Mouse (Mus musculus) left cerebral cortex, postnatal 4 days (tissue): ENCODE results near the gene Spire2. TPM values are rescaled to one million over a fixed set of nuclear protein-coding genes. Genes with fewer than 3 reads are reported as not detected.

Source experiments
- DNase-seq: peaks from one replicate; pipeline ENCODE4 v3.0.0-alpha.2; 2022
- intact Hi-C: fragments of 180-260 bp; cut with DNase I; formaldehyde crosslinking; loops from one replicate; pipeline ENCODE4 v1.15.1; 2025
- total RNA-seq, 2 experiments: library from RNA; stranded (reverse); gene quantifications; 2 replicates each; pipeline ENCODE4 v1.2.3; 2021

Spire2 gene
- total RNA-seq, 2 experiments from 2014 or later = 25.4 to 27.0 TPM

DNA sequence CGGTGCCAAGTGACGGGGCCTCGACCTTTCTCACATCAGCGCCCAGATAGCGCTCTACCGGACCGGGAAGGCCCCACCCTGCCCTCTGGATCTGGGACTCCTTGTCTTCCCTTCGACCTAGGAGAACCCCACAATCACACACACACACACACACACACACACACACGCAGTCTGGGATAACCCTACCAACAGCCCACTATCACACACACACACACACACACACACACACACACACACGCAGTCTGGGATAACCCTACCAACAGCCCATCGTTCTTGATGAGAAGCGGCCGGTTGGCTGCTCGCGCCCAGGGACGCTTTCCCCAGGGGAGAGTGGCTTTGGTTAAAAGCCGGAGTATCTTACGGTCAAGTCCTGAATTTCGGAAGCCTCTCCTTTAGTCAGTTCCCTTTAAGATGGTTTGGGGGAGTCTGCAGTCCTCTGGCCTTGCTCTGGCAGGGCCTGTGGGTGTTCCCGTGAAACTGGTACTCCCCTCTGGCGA lies 626 bp downstream of the Spire2 start:
- DNase-seq = peak; percentile 38
- intact Hi-C loops = no loop called here

DNA sequence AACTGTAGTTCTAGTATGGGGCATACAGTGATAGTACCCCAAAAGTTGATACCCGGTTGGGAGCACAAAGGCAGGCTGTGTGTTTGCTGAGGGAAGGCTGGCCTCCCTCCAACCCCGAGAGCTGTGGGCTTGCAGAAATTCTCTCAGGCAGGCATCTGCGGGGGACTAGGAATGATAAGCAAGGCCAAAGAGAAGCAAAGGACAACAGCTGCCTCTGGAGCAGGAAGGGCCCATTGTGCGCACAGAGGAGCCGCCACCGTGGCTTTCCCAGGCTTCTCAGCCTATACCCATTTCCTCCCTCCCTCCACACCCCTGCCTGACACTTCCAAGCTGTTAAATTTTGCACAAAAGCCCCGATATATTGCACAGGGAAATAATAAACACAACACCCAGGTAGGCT lies 1.4 kb downstream of the Spire2 start:
- peak; percentile 47 for DNase-seq
- intact Hi-C loops = no loop called here

DNA sequence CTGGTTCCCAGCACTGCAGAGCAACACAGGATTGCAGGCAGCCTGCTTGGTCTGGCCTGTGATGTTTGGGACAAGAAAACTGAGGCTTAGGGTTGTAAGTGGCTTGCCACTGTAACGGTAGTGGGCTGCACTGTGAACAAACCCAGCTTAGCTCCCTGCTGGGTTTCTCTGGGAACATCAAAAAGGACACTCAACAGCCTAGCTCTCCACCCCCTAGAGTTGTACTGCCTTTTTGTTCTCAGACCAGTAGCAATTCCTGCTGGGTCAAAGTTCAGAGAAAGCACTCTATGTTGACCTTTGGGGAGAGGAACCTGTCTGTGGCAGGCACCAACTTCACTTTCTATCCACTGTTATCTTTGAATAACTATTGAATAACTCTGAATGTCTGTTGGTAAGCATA lies 2.0 kb downstream of the Spire2 start:
- intact Hi-C loops = no loop called here
- no peak for DNase-seq

DNA sequence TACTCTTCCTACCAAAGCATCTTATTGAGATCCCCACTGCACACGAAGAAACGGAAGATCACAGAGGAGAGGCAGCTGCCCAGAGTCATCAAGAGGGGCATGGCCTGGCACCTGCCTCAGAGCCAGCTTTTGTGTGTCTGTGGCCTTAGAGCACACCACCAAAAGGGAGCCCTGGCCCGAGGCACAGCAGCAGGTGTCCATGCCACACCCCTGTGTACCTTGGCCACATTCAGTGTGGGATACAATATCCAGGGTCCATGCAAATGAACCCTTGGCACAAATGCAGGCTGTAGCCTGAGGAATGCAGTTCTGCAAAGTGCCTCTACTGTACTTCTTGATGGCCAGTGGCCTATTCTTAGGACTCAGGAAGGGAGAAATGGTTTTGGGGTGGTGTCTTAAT lies 5.0 kb downstream of the Spire2 start:
- DNase-seq = no peak
- intact Hi-C loops = no loop called here

GRCm38 (mm10) chr8:123340071-123340470 lies 7.6 kb downstream of the Spire2 start:
- intact Hi-C loops = no loop called here
- DNase-seq = no peak

- intact Hi-C loops = no loop called here
- no peak for DNase-seq
Observed at GRCm38 (mm10) chr8:123341040-123342015, 8.8 kb downstream of the Spire2 start.

DNA sequence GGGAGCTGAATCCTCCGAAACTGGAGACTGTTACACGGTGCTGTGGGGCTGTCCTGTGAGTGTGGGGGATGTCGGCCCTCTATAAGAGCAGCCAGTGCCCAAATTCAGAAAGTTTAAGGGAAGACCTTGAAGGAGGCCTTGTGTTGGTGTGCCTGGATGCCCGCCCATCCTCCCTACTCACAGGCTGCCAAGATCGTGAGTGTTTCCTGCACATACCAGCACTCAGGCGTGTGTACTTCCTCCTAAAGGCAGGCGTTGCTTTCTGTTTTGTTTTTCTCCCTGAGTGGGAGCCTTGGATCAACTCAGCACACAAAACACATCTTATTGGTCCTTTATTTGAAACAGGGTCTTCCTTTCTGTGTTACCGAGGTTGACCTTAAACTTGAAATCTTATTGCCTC lies 9.7 kb downstream of the Spire2 start:
- no peak for DNase-seq
- intact Hi-C loops = no loop called here

- intact Hi-C loops = no loop called here
- no peak for DNase-seq
Observed at GRCm38 (mm10) chr8:123342911-123343310, 10.4 kb downstream of the Spire2 start.

GRCm38 (mm10) chr8:123343422-123343821 lies 10.9 kb downstream of the Spire2 start:
- intact Hi-C loops = no loop called here
- no peak for DNase-seq

- intact Hi-C loops = no loop called here
Observed at GRCm38 (mm10) chr8:123345135-123345534, 12.6 kb downstream of the Spire2 start.

GRCm38 (mm10) chr8:123345856-123346255 lies 13.3 kb downstream of the Spire2 start:
- intact Hi-C loops = no loop called here
- no peak for DNase-seq

More at GRCm38 (mm10) chr8:123345135-123345534, 12.6 kb downstream of the Spire2 start:
- no peak for DNase-seq

GRCm38 (mm10) chr8:123347293-123347692 lies 14.8 kb downstream of the Spire2 start:
- DNase-seq = no peak
- intact Hi-C loops = no loop called here

DNA sequence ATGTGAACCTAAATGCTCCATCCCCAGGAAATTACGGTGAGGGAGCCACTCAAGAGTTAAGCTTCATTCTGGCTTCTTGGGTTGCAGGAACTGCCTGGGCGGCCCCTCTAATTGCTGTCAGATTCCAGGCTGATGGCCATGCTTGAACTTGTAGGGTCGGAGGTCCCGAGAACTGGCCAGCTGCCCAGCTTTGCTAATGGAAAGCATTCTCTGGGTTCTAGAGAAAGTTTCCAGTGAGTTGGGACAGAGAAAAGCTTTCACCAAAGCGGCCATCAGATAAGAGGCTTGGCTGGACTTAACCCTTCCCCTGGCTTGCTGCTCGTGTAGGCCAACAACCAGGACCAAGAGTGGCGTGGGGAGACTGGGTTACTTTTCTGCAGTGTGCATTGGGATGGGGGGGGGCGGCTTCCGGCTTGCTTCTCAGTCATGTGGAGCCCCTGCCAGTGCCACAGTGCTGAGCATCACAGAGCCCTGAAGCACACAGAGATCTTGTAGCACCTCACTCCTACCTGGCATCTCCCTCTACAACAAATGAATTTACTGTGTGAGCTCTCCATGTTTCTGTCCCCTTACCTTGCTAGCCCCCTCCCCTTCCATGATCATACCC lies 15.8 kb downstream of the Spire2 start:
- peak; percentile 68 for DNase-seq
- intact Hi-C loops = no loop called here

- intact Hi-C loops = no loop called here
- DNase-seq = no peak
Observed at GRCm38 (mm10) chr8:123349073-123349472, 16.6 kb downstream of the Spire2 start.

DNA sequence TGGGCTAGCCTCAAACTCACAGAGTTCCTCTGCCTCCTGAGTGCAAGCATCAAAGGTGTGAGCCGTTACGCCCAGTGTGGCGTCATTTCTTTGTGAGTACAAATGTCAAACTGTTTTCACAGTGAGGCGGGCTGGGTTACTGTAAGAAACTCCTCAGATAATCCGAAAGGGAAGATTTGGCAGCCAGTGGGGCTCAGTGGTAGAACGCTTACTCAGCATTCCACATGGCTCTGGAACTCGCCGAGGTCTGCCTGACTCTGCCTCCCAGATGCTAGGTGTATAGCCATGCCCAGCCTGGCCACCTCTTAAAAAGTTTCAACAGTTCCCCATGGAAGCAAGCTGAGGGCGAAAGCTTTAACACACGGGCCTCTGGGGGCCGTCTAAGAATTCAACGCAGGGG lies 19.6 kb downstream of the Spire2 start:
- intact Hi-C loops = no loop called here
- DNase-seq = no peak

GRCm38 (mm10) chr8:123352786-123353185 lies 20.3 kb downstream of the Spire2 start:
- peak; percentile 60 for DNase-seq
- intact Hi-C loops = no loop called here

DNA sequence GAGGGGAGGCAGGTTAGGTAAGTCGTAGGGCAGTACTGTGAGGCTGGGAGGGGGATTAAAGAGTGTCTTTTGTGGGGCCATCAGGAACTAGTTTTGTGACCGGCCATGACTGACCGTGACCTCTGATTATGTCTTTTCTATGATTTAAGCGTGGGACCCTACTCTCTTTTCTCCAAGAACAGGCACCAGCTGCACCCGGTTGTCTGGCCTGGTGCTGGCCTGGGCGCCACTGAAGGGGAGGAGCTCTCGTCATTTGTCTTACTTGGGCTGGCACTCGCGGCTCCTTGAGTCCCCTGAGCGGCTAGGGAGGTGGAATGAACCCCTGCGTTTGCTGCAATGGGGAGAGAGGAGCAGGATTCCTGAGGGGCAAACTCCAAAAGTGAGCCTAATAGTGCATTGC lies 20.7 kb downstream of the Spire2 start:
- intact Hi-C loops = no loop called here
- DNase-seq = no peak

DNA sequence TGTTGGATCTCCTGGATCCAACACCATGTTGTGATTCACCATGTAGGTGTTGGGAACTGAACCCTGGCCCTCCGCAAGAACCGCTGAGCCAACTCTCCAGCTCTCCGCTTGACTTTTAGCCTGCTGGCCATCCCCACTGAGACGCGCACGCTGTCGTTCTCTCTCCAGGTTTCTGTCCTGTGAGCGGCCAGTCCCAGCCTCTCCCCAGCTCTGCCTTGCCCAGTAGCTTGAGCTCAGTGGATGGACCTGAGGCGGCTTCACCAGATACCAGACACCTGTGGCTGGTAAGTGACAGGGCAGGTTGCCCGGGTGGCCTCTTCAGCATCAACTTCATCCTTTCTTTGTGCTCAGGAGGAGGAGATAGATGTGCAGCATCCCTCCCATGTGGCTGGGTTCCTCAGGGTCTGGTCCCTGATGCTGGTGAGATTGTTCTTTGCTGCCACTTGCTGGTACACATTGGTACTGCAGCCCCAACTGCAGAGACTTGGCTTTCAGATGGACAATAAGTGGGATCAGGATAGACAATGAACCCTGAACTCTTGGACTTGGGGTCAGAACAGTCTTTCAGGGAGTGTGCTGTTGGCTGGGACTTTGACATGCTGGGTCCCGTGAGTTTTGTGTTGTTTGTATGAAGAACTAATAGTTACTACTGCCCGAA lies 28.7 kb downstream of the Spire2 start:
- intact Hi-C loops = loop anchor here (5.0 kb wide), 1 partner anchor 39 kb away; no protein-coding TSS in a partner anchor

GRCm38 (mm10) chr8:123373403-123374238 lies 41.1 kb downstream of the Spire2 start, which contains the start of gene Tcf25:
TSS of gene Tcf25 (plus strand) at chr8:123373753.
- peak; percentile 98 for DNase-seq
- intact Hi-C loops = no loop called here

More for the DNA sequence above, 28.7 kb downstream of the Spire2 start:
- DNase-seq = peak; percentile 83

DNA sequence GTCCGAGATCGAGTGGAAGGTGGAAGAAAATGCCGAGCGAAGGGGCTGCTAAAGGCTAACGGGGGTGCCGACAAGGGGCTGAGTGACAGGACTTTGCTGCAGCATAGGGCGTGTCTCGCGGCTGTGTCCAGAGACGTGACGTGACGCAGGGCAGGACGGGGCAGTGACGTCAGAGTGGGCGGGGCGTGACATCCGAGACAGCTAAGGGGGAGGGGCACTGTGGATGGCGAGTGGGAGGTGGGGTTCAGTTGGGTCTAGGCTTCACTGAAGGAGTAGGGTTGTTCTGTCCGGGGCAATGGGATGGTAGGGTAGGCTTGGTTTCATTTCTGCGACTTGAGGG lies 41.7 kb downstream of the Spire2 start:
- DNase-seq = peak; percentile 96
- intact Hi-C loops = no loop called here
